Mouse (Mus musculus): ENCODE results near the gene Ifngr2. TPM values are rescaled to one million over a fixed set of nuclear protein-coding genes. Genes with fewer than 3 reads are reported as not detected.
A peak's percentile ranks its signal among the peaks of the same experiment; 100 is the strongest.

The Ifngr2 gene
- total RNA-seq, 4 experiments from 2014 or later, result 122 to 145 (median 132) TPM

DNA sequence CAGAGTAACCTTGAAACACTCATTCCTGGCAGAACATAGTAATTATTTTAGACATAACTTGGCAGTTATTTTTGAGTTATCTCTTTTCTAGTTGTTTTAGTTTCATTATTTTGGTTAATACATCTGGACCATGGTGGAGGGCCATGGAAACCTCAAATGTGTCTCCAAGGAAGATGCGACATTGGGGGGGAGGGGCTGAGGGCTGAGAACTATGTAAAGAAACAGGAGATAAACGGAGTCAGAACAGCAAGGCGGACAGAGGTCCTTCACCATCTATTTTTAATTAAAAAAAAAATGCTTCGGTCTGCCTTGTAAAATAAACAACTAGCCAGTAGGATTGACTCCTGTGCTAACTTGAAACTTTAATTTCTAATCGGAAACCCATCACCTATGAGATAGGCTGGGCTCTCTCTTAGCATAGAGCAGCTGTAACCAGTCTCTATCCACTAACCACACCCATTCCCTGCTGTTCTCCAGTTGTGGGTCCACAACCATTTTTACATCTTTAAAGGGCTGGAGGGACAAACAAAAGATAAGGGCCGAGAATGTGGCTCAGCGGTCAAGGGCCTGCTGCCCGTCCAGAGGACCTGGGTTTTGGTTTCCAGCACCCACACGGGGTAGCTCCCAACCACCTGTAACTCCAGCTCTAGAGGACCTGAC is 18.6 kb downstream of the Ifngr2 start:
- no peak for DNase-seq (ENCODE audit: low spot score)

DNA sequence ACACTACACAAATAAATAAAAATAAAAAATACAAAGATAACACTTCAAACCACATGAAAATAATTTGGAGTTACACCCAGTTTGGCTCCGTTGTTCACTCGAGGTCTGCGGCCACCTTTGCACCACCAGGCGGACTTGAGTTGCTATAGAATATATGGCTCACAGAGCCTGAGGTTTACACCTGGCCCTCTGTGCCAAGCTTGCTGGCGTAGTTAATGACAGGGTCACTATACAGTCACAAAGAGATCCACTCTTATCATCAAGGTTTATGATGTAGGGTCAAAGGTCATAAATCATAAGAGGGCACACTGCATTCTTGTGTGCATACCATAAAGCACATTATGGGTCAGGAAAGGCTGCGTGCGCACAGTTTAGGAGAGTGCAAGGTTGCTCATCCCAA is 19.1 kb downstream of the Ifngr2 start:
- no peak for DNase-seq (ENCODE audit: low spot score)

DNA sequence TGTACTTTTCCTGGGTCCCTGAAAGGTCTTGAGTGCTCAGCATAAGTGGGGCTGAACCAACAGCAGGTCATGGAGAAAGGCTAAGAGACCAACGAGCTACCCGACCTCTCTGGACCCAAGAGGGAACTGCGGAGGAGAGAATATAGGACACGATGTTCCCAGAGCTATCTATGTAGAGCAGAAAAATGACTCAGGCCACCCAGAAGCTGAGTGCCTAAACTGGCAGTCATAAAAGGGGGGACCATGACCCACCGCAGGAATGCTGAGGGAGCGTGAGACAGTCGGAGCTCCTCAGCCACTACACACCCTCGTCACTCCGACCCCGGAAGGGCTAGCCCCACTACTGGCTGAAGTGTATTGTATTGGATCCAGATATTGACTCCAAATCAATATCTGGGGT is 22.1 kb downstream of the Ifngr2 start:
- no peak for DNase-seq (ENCODE audit: low spot score)

DNA sequence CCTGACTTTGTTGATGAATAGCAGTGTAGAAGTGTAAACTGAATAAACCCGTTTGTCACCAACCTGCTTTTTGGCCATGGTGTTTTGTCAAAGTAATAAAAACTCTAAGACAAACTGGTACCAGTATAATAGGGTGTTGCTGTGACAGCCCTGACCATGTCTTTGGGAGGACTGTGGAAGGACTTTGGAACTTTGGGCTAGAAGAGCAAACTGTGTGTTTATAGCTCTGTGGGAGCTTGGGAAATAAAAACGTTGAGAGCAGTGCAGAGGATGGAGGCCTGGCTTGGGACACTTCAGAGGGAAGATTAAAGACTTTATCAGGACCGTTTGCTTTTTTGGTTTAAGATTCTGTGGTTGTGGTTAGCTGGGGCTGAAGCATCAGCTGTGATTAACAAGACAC is 24.2 kb downstream of the Ifngr2 start:
- DNase-seq (ENCODE audit: low spot score), result no peak

DNA sequence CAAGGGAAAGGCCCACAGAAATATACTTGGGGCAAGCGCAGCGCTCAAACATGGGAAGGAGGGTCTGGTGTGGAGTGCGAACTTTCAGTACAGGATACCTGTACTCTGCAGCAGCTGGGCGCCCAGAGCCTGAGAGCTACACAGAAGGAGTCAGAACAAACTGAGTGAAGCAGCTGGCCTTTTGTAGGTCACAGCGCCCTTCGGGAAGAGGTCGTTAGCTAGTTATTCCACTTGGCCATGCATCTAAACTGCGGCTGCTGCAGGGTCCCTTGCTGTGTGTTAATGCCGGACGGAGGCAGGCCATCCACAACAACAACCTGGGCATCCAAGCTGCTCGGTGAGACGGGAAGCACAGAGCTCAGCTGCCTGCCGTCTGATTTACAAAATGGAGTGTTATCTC is 28.3 kb downstream of the Ifngr2 start:
- DNase-seq (ENCODE audit: low spot score), result no peak

DNA sequence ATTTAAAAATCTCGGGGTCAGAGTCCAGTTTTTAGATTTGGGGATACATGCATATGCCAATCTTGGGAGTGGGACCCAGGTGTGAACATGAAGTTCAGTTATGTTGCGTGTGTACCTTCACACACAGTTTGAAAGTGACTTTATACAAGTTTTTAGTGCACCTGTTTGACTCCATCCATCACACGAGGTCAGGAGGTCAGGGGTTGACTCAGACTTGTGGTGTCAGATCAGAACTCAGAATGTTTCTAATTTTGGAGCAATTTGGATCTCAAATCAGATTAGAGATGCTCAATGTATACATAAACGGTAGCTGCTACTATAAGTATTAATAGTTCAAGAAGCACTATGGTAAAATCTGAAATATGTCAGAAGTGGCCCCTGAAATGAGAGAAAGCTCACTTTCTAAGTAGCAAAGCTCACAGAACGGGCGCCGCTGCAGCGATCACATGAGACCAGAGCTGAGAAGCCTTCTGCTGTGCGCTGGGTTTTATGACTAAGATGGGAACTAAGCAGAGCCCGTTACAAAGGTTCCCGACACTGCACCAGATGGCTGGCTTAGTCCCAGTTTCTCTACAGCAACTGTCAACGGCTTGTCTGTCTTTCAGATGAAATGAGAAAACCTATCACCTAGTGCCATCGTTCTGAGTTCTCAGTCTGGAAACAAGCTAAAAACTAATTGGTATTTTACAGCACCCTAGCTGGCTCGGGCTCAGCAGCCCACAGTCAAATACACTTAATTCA is 32.3 kb downstream of the Ifngr2 start:
- no peak for DNase-seq (ENCODE audit: low spot score)

DNA sequence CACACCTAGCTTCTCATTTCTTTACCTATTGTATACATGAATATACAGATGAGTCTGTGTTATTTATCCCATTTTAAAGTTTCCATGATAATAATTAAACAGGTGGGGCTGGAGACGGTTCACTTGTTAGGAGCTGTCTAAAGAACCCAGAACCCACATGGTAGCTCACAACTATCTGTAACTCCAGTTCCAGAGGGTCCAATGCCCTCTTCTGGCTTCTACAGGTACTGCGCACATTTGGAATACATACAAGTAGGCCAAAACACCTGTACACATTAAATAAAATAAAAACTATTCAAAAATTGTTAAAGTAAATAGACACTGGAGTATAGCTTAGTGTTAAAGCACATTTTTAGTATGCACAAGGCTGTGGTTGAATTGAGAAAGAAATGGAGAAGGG is 35.4 kb downstream of the Ifngr2 start:
- no peak for DNase-seq (ENCODE audit: low spot score)

DNA sequence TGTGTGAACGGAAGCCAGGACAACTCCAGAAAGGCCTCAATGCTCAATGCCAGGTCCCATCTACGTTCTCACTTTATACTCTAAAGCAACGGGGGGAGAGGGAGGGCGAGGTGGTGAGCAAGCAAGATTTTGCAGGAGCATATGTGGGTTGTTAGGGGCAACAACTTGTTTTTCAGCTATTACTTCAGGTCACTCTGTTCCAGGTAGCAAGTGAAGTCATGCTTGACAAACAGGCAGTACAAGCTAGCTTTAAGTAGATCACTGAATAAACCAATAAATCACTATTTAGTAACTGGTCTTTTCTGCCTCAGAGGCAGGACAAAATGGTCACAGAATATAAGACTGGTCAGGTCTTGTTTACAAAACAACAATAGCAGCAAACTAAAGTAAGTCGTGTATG is 38.7 kb downstream of the Ifngr2 start:
- DNase-seq (ENCODE audit: low spot score), result no peak

DNA sequence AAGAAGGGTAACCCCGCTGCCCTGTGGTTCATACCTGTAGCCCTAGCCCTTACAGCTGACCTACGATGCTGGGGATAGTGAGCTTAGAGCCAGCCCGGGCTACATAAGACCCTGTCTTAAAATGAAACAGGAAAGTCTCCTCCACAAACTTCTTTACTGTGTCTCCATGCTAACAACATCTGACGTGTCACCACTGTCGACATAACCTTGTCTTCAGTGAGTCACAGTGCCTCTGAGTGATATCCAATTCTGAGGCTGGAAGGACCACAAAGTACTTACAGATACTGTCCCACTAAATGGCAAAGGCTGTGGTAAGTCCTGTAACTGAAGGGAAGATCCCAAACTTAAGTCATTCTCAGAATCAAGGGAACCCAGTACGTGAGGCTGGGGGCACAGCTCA is 39.4 kb downstream of the Ifngr2 start:
- DNase-seq (ENCODE audit: low spot score), result no peak

DNA sequence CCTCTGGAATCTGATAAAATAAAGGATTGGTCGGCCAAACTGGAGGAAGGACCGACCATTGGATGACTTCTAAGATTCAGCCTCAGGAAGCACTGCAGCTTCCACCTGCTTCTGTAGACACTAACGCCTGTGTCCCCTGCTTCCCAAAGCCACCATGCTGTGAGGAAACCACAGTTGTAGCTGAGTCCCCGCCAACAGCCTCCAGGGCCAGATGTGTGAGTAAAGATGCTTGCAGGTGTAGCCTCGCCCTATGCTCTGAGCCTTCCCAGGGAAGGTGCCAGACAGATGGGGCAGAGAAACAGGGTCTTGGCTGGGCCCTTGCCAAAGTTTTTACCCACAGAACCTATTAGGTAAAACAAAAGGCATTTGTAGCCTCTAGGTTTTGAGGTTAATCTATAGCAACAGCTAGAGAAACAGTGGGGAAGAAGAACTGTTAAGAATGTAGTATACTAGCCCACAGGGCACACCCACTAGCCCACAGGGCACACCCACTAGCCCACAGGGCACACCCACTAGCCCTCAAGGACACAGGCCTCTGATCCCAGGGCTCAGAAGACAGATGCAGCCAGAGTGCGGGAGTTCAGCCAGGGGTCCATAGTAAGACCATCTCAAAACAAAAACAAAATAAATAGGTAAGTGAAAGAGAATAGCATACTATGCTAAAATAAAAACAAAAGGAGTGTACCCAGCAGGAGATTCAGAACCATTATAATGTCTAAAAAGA is 41.0 kb downstream of the Ifngr2 start:
- no peak for DNase-seq (ENCODE audit: low spot score)

DNA sequence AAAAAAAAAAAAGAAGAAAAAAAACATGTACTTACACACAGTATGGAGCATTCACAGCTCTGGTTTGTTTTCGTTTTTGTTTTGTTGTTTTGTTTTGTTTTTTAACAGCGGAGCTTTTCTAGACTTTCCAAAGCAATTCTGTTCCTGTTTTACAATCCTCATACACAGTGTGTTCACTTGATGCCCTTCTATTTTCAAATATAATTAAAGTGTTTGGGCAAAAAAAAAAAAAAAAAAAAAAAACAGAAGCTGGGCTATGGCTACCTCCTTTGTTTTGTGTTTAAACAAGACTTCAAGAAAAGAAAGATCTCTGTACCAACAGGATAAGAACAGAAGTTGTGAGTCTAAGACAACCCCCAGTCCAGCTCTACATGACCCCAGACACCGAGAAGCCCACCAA is 41.8 kb downstream of the Ifngr2 start:
- DNase-seq (ENCODE audit: low spot score), result no peak

DNA sequence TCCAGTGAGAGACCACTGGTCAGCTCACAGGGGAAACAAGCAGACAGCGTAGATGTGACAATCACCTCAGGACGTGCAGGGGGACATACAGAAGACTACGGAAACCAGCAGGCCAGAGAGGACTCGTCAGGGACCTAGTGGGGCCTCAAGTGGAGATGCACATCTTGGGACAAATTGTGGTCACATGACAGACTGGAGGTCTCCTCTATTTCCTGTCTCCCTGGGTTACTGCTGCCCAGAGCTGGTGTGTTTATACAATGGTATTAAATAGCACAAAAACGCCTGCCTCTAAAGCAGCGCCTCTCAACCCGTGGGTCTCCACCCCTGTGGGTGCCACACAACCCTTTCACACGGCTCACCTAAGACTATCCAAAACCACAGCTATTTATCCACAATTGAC is 45.3 kb downstream of the Ifngr2 start:
- DNase-seq (ENCODE audit: low spot score), result no peak

DNA sequence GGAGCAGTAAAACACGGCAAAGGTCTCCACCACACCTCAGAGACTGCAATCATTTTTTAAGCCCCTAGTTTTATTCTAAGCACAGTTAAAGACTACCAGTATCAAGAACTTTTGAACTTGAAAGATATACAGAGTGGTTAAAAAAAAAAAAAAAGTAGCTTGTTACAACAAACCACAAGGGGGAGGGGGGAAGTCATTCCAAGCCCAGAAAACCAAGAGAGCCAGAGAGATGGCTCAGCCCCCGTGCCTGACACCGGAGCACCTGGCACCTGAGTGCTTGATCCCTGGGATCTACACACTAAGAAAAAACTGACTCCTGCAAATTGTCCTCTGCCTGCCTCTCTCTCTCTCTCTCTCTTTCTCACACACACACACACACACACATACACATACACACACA is 46.4 kb downstream of the Ifngr2 start:
- no peak for DNase-seq (ENCODE audit: low spot score)

DNA sequence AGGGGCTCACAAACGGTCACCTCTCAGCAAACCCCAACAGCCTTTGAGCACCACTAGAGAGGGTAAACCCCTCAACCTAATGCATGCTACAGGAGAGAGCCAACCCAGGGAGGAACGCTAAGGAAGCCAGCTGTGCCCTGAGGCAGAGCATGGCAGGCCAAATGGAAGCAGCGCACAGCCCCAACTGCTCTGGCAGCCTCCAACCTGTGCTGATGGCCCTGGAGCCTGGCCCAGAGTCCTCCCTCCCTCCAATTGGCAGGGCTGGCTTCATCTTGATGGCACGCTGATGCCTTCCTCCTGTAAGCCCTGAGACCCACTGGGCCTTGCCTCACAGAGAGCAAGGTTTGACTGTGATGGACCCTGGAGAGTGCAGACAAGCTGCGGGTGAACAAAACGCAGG is 48.2 kb downstream of the Ifngr2 start:
- no peak for DNase-seq (ENCODE audit: low spot score)

DNA sequence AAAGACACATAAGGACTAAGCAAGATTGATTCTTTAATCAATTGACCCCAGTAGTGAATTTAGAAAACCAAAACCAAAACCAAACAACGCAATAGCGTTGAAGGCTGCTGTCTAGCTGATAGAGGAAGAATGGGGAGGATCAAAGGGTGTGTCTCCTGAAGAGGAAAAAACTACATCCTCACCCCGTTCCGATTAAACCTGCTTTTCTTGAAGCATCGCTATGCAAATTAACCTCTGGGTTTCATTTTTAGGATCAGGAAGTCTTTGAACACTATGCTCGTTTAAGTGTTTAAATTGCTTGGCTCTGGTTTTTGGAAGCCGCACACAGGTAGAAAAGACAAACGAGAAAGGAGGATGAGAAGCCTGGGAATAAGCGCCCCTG is 49.5 kb downstream of the Ifngr2 start:
- no peak for DNase-seq (ENCODE audit: low spot score)

DNA sequence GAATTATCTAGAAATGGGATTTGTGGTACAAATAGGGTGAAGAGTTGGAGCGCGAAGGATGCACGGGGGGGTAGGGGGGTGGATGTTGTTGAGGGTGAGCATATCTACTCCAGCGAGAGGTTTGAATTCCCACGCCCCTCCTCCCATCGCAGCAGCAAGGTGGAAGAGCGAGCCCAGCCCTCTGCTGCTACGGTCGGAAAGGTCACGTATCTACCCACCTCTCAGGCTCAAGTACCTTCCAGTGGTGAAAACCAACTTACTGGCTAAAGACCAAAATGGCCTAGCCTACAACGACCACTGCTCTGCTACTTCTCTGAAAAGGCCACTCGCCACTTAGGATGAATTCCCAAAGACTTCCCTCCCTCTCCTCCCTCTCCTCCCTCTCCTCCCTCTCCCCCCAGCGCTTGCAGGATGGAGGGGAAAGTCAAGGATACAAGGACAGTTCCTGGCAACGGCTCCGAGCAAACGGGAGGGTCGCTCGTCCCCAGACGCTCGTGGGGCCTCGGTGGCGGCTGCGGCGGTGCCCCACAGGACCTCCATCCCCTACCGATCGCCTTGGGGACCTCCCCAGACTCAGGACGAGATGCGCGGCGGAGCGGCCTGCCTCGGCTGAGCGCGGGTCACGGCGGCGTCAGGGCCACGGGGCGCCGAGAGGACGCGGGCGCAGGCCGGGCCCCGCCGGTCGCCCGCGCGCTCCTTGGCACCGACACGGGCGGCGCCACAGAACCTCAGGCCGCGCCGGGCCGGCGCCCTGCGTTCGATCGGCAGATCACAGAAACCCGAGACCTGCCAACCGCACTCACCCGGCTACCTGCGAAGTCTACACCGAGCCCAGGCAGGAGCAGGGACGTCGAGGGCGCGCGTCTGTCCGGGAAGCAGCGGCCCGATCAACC is 50.2 kb downstream of the Ifngr2 start:
- DNase-seq (ENCODE audit: low spot score), result no peak

DNA sequence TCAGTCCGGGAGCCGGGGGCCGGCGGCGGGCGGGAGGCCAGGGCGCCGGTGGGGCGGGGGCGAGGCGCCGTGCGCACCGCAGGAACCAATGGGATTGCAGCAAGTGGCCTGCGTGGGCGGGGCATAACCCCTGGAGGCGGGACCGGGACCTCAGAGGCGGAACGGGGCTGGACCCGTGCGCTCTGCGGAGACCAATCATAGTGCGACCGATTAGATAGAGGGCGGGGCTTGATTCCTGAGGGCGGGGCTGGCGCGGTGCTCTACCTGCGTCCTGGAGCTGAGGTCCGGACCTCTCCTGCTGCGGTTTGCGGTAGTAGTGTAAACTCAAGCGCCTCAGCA is 50.8 kb downstream of the Ifngr2 start, which contains the start of gene Tmem50b:
Gene Tmem50b (minus strand): TSS at position 129 of the 339 bp plus-strand sequence.
- peak; percentile 98 for DNase-seq (ENCODE audit: low spot score)

DNA sequence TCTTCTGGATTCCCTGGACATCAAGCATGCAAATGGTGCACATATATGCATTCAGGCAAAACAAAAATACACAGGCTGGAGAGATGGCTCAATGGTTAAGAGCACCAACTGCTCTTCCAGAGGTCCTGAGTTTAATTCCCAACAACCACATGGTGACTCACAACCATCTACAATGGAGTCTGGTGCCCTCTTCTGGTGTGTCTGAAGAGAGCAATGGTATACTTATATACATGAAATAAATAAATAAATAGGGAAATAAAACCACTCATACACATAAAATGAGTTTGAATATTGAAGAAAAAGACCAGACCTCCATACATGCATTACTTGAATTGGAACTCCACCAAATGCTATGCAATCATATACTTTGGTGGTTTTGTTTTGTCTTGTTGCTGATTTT is 52.4 kb downstream of the Ifngr2 start:
- DNase-seq (ENCODE audit: low spot score), result no peak

DNA sequence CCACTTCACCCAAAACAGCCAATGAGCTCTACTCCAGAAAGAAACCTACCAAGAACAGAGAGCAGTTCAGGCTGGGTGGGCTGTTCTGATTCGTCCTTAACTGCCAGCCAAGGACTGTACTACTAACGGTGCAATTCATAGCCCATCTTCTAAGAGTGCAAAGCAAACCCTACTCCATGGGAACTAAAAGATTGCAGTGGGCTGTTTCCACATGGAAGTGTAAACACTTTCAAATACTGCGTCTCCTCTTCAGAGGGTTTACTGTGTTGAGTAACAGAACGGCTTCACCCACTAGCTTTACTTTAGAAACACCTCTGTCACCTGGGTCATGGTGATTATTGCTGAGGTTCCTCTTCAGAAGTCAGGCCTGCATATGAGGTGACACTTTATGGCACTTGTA is 54.2 kb downstream of the Ifngr2 start:
- no peak for DNase-seq (ENCODE audit: low spot score)

DNA sequence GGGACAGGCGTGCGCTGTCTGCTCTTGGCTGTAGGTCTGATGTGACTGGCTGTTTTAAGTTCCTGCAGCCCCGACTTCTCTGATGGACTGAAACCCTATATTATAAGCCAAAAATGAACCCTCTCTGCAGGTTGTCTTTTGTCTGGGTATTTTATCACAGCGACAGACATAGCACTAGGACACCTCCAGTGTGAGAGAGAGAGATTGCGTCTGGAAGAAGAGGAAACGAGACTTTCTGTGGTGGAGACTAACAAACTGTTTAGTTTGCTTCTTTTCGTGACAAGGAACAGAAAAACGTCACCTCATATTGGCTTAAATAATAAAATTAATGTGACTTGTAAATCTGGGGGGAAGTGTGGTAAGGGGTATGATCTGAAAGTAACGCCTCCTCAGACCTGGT is 54.8 kb downstream of the Ifngr2 start:
- no peak for DNase-seq (ENCODE audit: low spot score)

DNA sequence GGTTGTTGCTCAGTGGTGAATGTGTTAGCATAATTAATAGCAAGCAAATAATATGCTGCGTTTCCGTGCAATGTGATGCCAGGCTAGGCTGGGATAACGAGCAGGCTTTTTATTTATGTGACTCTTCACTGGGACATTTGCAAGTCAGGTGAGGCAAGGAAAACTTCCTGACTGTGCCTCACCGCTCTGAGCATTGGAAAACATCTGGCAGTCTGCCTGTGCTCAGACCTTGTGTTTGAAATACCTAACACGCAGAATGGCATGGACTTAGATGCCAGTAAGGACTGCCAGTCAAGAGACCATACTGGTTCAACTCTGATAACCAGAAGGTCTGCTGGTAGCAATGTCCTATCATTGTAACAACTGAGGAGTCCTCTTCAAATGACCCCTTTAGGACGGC is 58.3 kb downstream of the Ifngr2 start:
- DNase-seq (ENCODE audit: low spot score), result no peak

DNA sequence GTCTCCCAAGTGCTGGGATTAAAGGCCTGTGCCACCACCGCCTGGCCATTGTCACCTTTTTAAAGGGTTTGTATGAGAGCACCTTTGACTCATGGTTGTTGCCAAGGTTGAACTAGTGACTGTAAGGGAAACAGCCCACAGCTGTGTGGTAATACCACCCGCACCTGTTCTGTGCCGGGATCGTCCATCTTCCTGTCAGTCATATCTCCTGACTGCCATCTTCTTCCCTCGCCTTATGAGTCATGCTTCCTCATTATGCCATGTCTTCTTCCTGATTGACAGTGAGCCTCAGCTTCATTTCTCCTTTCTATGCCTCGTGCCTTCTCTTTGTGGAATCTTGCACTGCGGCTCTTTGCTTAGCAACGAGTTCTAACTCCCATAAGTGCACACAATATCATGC is 60.1 kb downstream of the Ifngr2 start:
- DNase-seq (ENCODE audit: low spot score), result no peak
